Mouse (Mus musculus): Measurements from ENCODE around the gene Cdc34b. TPM values are rescaled to one million over a fixed set of nuclear protein-coding genes. Genes with fewer than 3 reads are reported as not detected.

The Cdc34b gene
- polyA plus RNA-seq, 1 experiment from 2014 or later: 0.30 TPM

Other genes starting within 250 kb of the Cdc34b start
- gene Epn3, start 241.8 kb upstream of the Cdc34b start, polyA plus RNA-seq (2016; fragmentation: Nextera tagmentation; extraction: Ambion mirVana): 1.7 and 1.9 TPM in 2 replicates
- gene Mycbpap, start 220.0 kb upstream of the Cdc34b start, polyA plus RNA-seq (2016; fragmentation: Nextera tagmentation; extraction: Ambion mirVana): 3.9 and 4.6 TPM in 2 replicates
- gene Rsad1, start 192.5 kb upstream of the Cdc34b start, polyA plus RNA-seq (2016; fragmentation: Nextera tagmentation; extraction: Ambion mirVana): 3.6 and 4.3 TPM in 2 replicates
- gene Chad, start 176.7 kb upstream of the Cdc34b start, polyA plus RNA-seq (2016; fragmentation: Nextera tagmentation; extraction: Ambion mirVana): 0.19 and 0.29 TPM in 2 replicates
- gene Acsf2, start 139.9 kb upstream of the Cdc34b start, polyA plus RNA-seq (2016; fragmentation: Nextera tagmentation; extraction: Ambion mirVana): 3.7 and 4.5 TPM in 2 replicates
- 274 and 275 TPM in 2 replicates for gene Lrrc59, start 112.0 kb upstream of the Cdc34b start, polyA plus RNA-seq (2016; fragmentation: Nextera tagmentation; extraction: Ambion mirVana)
- gene Mrpl27, start 88.0 kb upstream of the Cdc34b start, polyA plus RNA-seq (2016; fragmentation: Nextera tagmentation; extraction: Ambion mirVana): 133 and 157 TPM in 2 replicates
- 42.3 and 57.1 TPM in 2 replicates for gene Eme1, start 87.8 kb upstream of the Cdc34b start, polyA plus RNA-seq (2016; fragmentation: Nextera tagmentation; extraction: Ambion mirVana)
- 13.9 and 16.7 TPM in 2 replicates for gene Xylt2, start 64.3 kb upstream of the Cdc34b start, polyA plus RNA-seq (2016; fragmentation: Nextera tagmentation; extraction: Ambion mirVana)
- not detected in 2 replicates for gene Gm11541, start 37.3 kb upstream of the Cdc34b start, polyA plus RNA-seq (2016; fragmentation: Nextera tagmentation; extraction: Ambion mirVana)
- gene Tmem92, start 40.9 kb downstream of the Cdc34b start, polyA plus RNA-seq (2016; fragmentation: Nextera tagmentation; extraction: Ambion mirVana): not detected in 2 replicates
- 98.1 and 193 TPM in 2 replicates for gene Col1a1, start 194.4 kb downstream of the Cdc34b start, polyA plus RNA-seq (2016; fragmentation: Nextera tagmentation; extraction: Ambion mirVana)
- not detected in 2 replicates for gene Hils1, start 225.8 kb downstream of the Cdc34b start, polyA plus RNA-seq (2016; fragmentation: Nextera tagmentation; extraction: Ambion mirVana)
- gene Sgca, start 234.5 kb downstream of the Cdc34b start, polyA plus RNA-seq (2016; fragmentation: Nextera tagmentation; extraction: Ambion mirVana): 0.10 TPM in 1 of 2 replicates, not detected in the other
- 10.4 and 11.8 TPM in 2 replicates for gene Ppp1r9b, start 249.3 kb downstream of the Cdc34b start, polyA plus RNA-seq (2016; fragmentation: Nextera tagmentation; extraction: Ambion mirVana)

Data from hindbrain, embryonic 10.5 days (tissue).